Mouse (Mus musculus) megakaryocyte, embryonic 14.5 days (primary cell): Measurements from ENCODE around the gene Crabp2.

Experiments used
- FLI1 ChIP-seq: IDR thresholded peaks from 2 replicates; pipeline ENCODE4 v1.6.1; 2012; ENCODE audit warnings: low read length, inconsistent platforms, mixed read lengths
- GATA1 ChIP-seq: IDR thresholded peaks from 3 replicates; pipeline ENCODE4 v1.6.1; 2012; ENCODE audit warnings: mixed read lengths, low read length, inconsistent platforms, borderline replicate concordance

DNA sequence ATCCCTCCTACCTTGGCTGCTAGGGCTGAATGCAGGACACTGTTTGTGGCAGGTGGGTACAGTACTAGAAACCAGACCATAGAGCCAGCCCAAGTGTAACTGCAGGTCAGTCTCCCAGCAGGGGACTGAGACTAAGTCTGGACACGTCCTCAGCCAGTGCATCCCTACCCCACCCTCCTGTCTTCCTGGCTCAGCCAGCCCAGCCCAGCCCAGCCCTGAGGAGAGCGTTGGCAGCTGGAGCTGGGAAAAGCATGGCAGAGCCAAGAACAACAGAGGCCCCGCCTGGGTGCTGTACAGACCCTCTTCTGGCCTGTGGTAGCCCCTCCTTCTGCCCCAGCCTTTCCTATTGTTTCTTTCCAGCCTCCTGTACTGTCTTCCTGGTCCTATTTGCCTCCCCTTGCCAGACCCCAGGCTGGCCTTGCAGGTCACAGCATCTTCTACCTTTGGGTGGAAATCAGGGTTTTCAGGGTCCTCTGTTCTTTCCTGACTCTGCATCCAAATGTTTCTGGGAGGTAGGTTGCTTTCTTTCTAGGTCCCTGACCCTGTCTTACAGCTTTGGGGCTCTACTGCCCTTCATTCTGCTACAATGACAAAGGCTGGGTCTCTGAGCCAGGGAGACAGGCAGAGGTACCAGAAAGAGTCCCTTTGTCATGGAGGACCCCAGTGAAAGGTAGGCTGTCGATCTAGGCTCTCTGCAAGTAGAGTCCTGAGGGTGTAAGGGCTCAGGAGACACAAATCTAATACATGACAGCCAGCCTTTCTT lies 3.4 kb upstream of the Crabp2 start:
- TF ChIP-seq GATA1 = no peak
- no peak for TF ChIP-seq FLI1
